21 mouse cellular contexts compared by ENCODE assay signal in the genomic region with DNA sequence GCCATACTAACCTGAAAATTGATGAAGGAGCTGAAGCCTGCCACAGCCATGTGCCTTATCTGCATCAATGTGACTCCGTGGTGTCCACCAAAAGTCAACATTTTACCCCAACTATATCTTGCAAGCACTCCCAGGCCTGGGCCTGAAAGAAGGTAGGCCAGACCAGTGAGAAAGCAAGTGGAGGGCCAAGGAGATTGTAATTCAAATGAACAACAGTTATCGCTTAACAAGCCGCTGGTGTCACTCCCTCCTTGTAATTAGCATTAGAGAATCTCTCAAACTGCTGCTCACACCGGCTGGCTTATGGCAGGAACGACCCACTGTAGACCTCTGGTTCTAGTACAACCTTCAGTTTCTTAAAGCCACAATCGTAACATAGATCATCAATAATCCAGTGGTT.
"Had no signal": no experiment of that assay in that cellular context is flagged by ENCODE, and none has a peak within 500 bp of the region (broad histone marks: within the 10 kb centered on the region; RNA-seq: fewer than 3 reads in every experiment).

No protein-coding gene starts in this region.

- H3K27ac ChIP-seq: midbrain, embryonic 10.5 days; midbrain, embryonic 12.5 days; neural tube, embryonic 13.5 days; neural tube, embryonic 15.5 days; stomach, embryonic 15.5 days; stomach, postnatal 0 days had no signal

- H3K27me3 ChIP-seq: midbrain, embryonic 12.5 days; neural tube, embryonic 13.5 days; neural tube, embryonic 15.5 days; stomach, embryonic 15.5 days had no signal

- H3K4me1 ChIP-seq: midbrain, embryonic 10.5 days; midbrain, embryonic 12.5 days; neural tube, embryonic 13.5 days; neural tube, embryonic 15.5 days; stomach, embryonic 15.5 days had no signal

- DNase-seq: liver, postnatal 0 days; lung, embryonic 14.5 days; lung, postnatal 10 days; lung, postnatal 4 days; midbrain, embryonic 14.5 days; retina, postnatal 1 day; right cerebral cortex, adult 18-20 months; right cerebral cortex, postnatal 25 days; right cerebral cortex, postnatal 4 days; spleen, adult 18-20 months; thymus, adult 2 months; thymus, postnatal 25 days; thymus, postnatal 4 days had no signal

- H3K9me3 ChIP-seq: midbrain, embryonic 10.5 days; midbrain, embryonic 12.5 days; neural tube, embryonic 13.5 days; neural tube, embryonic 15.5 days; stomach, embryonic 15.5 days had no signal

- ATAC-seq: liver, postnatal 0 days; midbrain, embryonic 16.5 days had no signal

- H3K4me3 ChIP-seq: midbrain, embryonic 10.5 days; midbrain, embryonic 12.5 days; myocyte; neural tube, embryonic 13.5 days; neural tube, embryonic 15.5 days; stomach, embryonic 15.5 days had no signal

- H3K9ac ChIP-seq: liver, postnatal 0 days; lung, embryonic 14.5 days; midbrain, embryonic 12.5 days; neural tube, embryonic 13.5 days; neural tube, embryonic 15.5 days; stomach, embryonic 15.5 days had no signal

- H3K4me2 ChIP-seq: lung, embryonic 14.5 days; midbrain, embryonic 12.5 days; neural tube, embryonic 13.5 days; neural tube, embryonic 15.5 days; stomach, embryonic 15.5 days had no signal
